Mouse (Mus musculus) ES-E14 (cell line): ENCODE measurements around the gene Rnf214.

Experiments
- CHD2 ChIP-seq: IDR thresholded peaks from 2 replicates; pipeline ENCODE4 v1.6.1; 2014; ENCODE audit warnings: mild to moderate bottlenecking, low read depth, low read length, inconsistent platforms
- HCFC1 ChIP-seq: IDR thresholded peaks from 2 replicates; pipeline ENCODE4 v1.6.1; 2012; ENCODE audit warnings: low read length, inconsistent platforms, borderline replicate concordance; ENCODE audit not compliant: insufficient read depth
- MAFK ChIP-seq: IDR thresholded peaks from 2 replicates; pipeline ENCODE4 v1.6.1; 2014; ENCODE audit warnings: mild to moderate bottlenecking, low read depth, low read length, inconsistent platforms; ENCODE audit not compliant: insufficient read depth
- ZC3H11A ChIP-seq: IDR thresholded peaks from 2 replicates; pipeline ENCODE4 v1.6.1; 2012; ENCODE audit warnings: low read depth, mild to moderate bottlenecking, inconsistent platforms, low read length, borderline replicate concordance

- TF ChIP-seq ZC3H11A (no peak), HCFC1 (no peak), CHD2 (no peak), MAFK (no peak)
These were observed 52.6 kb downstream of the Rnf214 start for GRCm38 (mm10) chr9:45854136-45854535.
